Mouse (Mus musculus): ENCODE measurements around the gene Ackr3.

GRCm38 (mm10) chr1:90238095-90238888, 34.5 kb downstream of the Ackr3 start:
- TF ChIP-seq GATA1 (IDR thresholded peaks at IDR 0.05; ENCODE audit: borderline replicate concordance, low read length) (no peak), CTCF (IDR thresholded peaks at IDR 0.05; ENCODE audit: low read depth, low read length) (no peak), TAL1 (conservative IDR thresholded peaks at IDR 0.05; ENCODE audit: low read depth, low read length) (no peak)

Data from G1E (cell line).